ENCODE assay signal across 29 mouse cellular contexts in the genomic region with DNA sequence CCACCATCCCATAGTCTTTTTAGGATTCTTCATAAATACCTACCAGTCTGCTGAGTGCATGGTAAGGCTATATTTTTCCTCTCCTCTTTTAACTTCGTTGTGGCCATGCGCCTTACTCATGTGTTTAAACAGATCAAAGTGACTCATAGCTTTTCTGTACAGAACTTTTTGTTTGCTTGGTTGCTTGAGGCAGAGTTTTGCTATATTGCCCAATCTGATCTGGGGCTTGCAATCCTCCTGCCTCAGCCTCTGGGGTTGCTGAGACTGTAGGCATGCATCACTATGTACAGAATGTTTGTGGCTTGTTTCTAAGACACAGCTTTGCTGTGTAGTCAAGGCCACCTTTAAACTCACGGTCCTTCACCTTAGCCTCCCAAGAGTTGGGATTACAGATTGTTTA. TPM values are rescaled to one million over a fixed set of nuclear protein-coding genes. Genes with fewer than 3 reads are reported as not detected.
A peak's percentile ranks its signal among the peaks of the same experiment; 100 is the strongest.
DNase-seq lines count a peak whose midpoint lies in the region; ATAC-seq and TF ChIP-seq lines count a peak whose summit lies in the region.
"Had no signal": no experiment of that assay in that cellular context is flagged by ENCODE, and none has a peak within 500 bp of the region (broad histone marks: within the 10 kb centered on the region; RNA-seq: fewer than 3 reads in every experiment).

No protein-coding gene starts in this region.

- WGBS in heart, embryonic 16.5 days: 70% methylated on average over 3 of the region's 3 CpGs

- no peak for TF ChIP-seq CTCF in CH12.LX (conservative IDR thresholded peaks at IDR 0.05 in 1 of 2, IDR thresholded peaks at IDR 0.05 in 1 of 2; ENCODE audit: low read depth in 2 of 2, low read length in 2 of 2)

- no peaks in the 10 kb centered on the region for H3K27me3 ChIP-seq in heart, embryonic 16.5 days (ENCODE audit: control insufficient read depth, insufficient read depth, low read length)
- H3K27me3 ChIP-seq in CH12.LX (replicated peaks) (peaks cover 4% of the 10 kb centered on the region), myocyte (ENCODE audit: control insufficient read depth, insufficient read depth, insufficient read length) (no peaks in the 10 kb centered on the region)
- H3K27me3 ChIP-seq: embryonic facial prominence, embryonic 12.5 days; heart, embryonic 13.5 days; hindbrain, embryonic 12.5 days; intestine, embryonic 15.5 days; limb, embryonic 15.5 days; neural tube, embryonic 15.5 days had no signal

- intact Hi-C loops in heart, postnatal 25 days (cut with DNase I): no loop called here

- no peak for TF ChIP-seq EP300 in CH12.LX (IDR thresholded peaks at IDR 0.05; ENCODE audit: low read length)

- no peak overlapping the region for H3K4me3 ChIP-seq in heart, embryonic 16.5 days (ENCODE audit: low read length)
- no peak overlapping the region for H3K4me3 ChIP-seq in CH12.LX (replicated peaks in 1 of 3; ENCODE audit: low read depth in 2 of 3, low read length in 2 of 3, poor library complexity in 1 of 3)
- H3K4me3 ChIP-seq in myocyte: no peak overlapping the region
- H3K4me3 ChIP-seq: embryonic facial prominence, embryonic 12.5 days; heart, embryonic 13.5 days; hindbrain, embryonic 12.5 days; intestine, embryonic 15.5 days; limb, embryonic 10.5 days; limb, embryonic 15.5 days; liver, embryonic 13.5 days; neural tube, embryonic 15.5 days had no signal

- no peak for ATAC-seq in heart, embryonic 16.5 days (replicated peaks; ENCODE audit: extremely low read depth, insufficient read depth, low FRiP score)
- ATAC-seq: forebrain, embryonic 14.5 days; hindbrain, postnatal 0 days; intestine, embryonic 15.5 days had no signal

- no peak for TF ChIP-seq RAD21 in CH12.LX (IDR thresholded peaks at IDR 0.05; ENCODE audit: low read depth, low read length)

- no peaks in the 10 kb centered on the region for H3K9me3 ChIP-seq in heart, embryonic 16.5 days (replicated peaks; ENCODE audit: control insufficient read depth, low read length)
- H3K9me3 ChIP-seq in CH12.LX (replicated peaks; ENCODE audit: low read length): no peaks in the 10 kb centered on the region
- H3K9me3 ChIP-seq: embryonic facial prominence, embryonic 12.5 days; heart, embryonic 13.5 days; hindbrain, embryonic 12.5 days; intestine, embryonic 15.5 days; limb, embryonic 10.5 days; limb, embryonic 15.5 days; liver, embryonic 13.5 days; neural tube, embryonic 15.5 days had no signal

- dilution Hi-C loops in CH12.LX (cut with MboI; ENCODE audit: extremely low pct_ligation_motif_present, extremely low pct_unique_long_range_greater_than_20kb, low sequenced_read_pairs): no loop called here

- H3K36me3 ChIP-seq in heart, embryonic 16.5 days (ENCODE audit: control insufficient read depth, insufficient read depth): peaks cover 5% of the 10 kb centered on the region; the same call in 1 of the 2 replicates
- H3K36me3 ChIP-seq in CH12.LX (replicated peaks in 1 of 2; ENCODE audit: control insufficient read depth in 1 of 2, insufficient read depth in 1 of 2, low read length in 1 of 2): peaks cover 4 to 13% of the 10 kb centered on the region in 2 experiments
- no peaks in the 10 kb centered on the region for H3K36me3 ChIP-seq in myocyte (ENCODE audit: control insufficient read depth, insufficient read depth)
- H3K36me3 ChIP-seq: hindbrain, embryonic 12.5 days; neural tube, embryonic 15.5 days had no signal

- H3K79me2 ChIP-seq in CH12.LX (replicated peaks; ENCODE audit: control insufficient read depth, extremely low read depth, insufficient read depth, poor library complexity, severe bottlenecking) (no peaks in the 10 kb centered on the region), myocyte (ENCODE audit: control insufficient read depth, insufficient read depth) (no peaks in the 10 kb centered on the region)

- peaks cover 8% of the 10 kb centered on the region for H3K4me1 ChIP-seq in heart, embryonic 16.5 days (ENCODE audit: control insufficient read depth, insufficient read depth, low read length)
- H3K4me1 ChIP-seq in CH12.LX (ENCODE audit: control insufficient read depth in 1 of 2, insufficient read depth in 2 of 2): peaks cover 20 to 56% of the 10 kb centered on the region in 2 experiments
- H3K4me1 ChIP-seq: hindbrain, embryonic 12.5 days; intestine, embryonic 15.5 days; liver, embryonic 13.5 days; neural tube, embryonic 15.5 days had no signal

- DNase-seq in heart, postnatal 25 days (ENCODE audit: low spot score): no peak
- peak; percentile 74 for DNase-seq in 3T3-L1 (ENCODE audit: low read depth, low spot score)
- no peak for DNase-seq in CH12.LX (ENCODE audit: extremely low read depth)
- no peak for DNase-seq in layer of hippocampus, adult 11-12 months (ENCODE audit: low spot score)
- no peak for DNase-seq in thymus, adult 18-20 months
- no peak for DNase-seq in urinary bladder, postnatal 25 days (ENCODE audit: low spot score)
- DNase-seq: adrenal gland, adult 2 months; cerebellum, adult 8-10 months; cerebellum, postnatal 25 days; kidney, adult 8-10 months; liver, embryonic 13.5 days; midbrain, embryonic 14.5 days; retina, postnatal 1 day; right cerebral cortex, postnatal 14 days; thymus, adult 2 months; thymus, postnatal 36 days had no signal

- 0 out of 2 replicates have a peak overlapping the region, but pooled peaks have one; percentile 9 for H3K27ac ChIP-seq in heart, embryonic 16.5 days (ENCODE audit: low read length)
- no peak overlapping the region for H3K27ac ChIP-seq in CH12.LX (ENCODE audit: insufficient read depth, low read depth)
- H3K27ac ChIP-seq: embryonic facial prominence, embryonic 12.5 days; hindbrain, embryonic 12.5 days; hindbrain, postnatal 0 days; intestine, embryonic 15.5 days; kidney, postnatal 0 days; limb, embryonic 10.5 days; limb, embryonic 15.5 days; liver, embryonic 13.5 days; neural tube, embryonic 15.5 days had no signal

- TF ChIP-seq POLR2A in CH12.LX (IDR thresholded peaks at IDR 0.05; ENCODE audit: low read depth, low read length) (no peak), myocyte (IDR thresholded peaks at IDR 0.05; ENCODE audit: insufficient read length, low read depth) (no peak)

- in situ Hi-C loops in CH12.LX (cut with MboI; ENCODE audit: low pct_ligation_motif_present, low pct_unique_long_range_greater_than_20kb, low sequenced_read_pairs): loop anchor here (5.0 kb wide), 1 partner anchor 34 kb away; the partner anchor contains the start of gene Csrp1

- no peak overlapping the region for H3K9ac ChIP-seq in heart, embryonic 16.5 days (ENCODE audit: low read length)
- no peak overlapping the region; the same call in 1 of the 2 replicates for H3K9ac ChIP-seq in CH12.LX (ENCODE audit: insufficient read depth, low read depth)
- H3K9ac ChIP-seq: embryonic facial prominence, embryonic 12.5 days; heart, embryonic 13.5 days; hindbrain, embryonic 12.5 days; intestine, embryonic 15.5 days; limb, embryonic 15.5 days; liver, embryonic 13.5 days; neural tube, embryonic 15.5 days had no signal

- H3K4me2 ChIP-seq in heart, embryonic 16.5 days (ENCODE audit: low read depth, low read length): no peak overlapping the region
- H3K4me2 ChIP-seq in CH12.LX (ENCODE audit: insufficient read depth, low read depth, poor library complexity, severe bottlenecking) (peak overlapping the region; percentile 39; the same call in 1 of the 2 replicates), myocyte (ENCODE audit: low read depth) (no peak overlapping the region)
- H3K4me2 ChIP-seq: embryonic facial prominence, embryonic 12.5 days; heart, embryonic 13.5 days; hindbrain, embryonic 12.5 days; intestine, embryonic 15.5 days; limb, embryonic 15.5 days; liver, embryonic 13.5 days; neural tube, embryonic 15.5 days had no signal

- H3ac ChIP-seq in myocyte (ENCODE audit: control insufficient read depth, insufficient read length): no peak overlapping the region

TF ChIP-seq in CH12.LX, 34 proteins besides CTCF, POLR2A, EP300 and RAD21 (continues in another document):
- TF ChIP-seq NELFE (IDR thresholded peaks at IDR 0.05; ENCODE audit: low read depth, low read length): no peak
- TF ChIP-seq ZMIZ1 (IDR thresholded peaks at IDR 0.05; ENCODE audit: low read depth, low read length): no peak
- no peak for TF ChIP-seq CHD1 (IDR thresholded peaks at IDR 0.05; ENCODE audit: low read depth, low read length)
- TF ChIP-seq POLR2AphosphoS2 (IDR thresholded peaks at IDR 0.05; ENCODE audit: low read depth, low read length): no peak
- TF ChIP-seq SMC3 (IDR thresholded peaks at IDR 0.05; ENCODE audit: low read depth, low read length): no peak
- TF ChIP-seq IRF4 (IDR thresholded peaks at IDR 0.05; ENCODE audit: low read depth, low read length): no peak
- TF ChIP-seq MYC (IDR thresholded peaks at IDR 0.05; ENCODE audit: low read depth, low read length): no peak

TF ChIP-seq in myocyte, 11 proteins besides CTCF, POLR2A, EP300 and RAD21:
- TF ChIP-seq MYOG (IDR thresholded peaks at IDR 0.05; ENCODE audit: control insufficient read depth in 1 of 3, insufficient read depth in 1 of 3, insufficient read length in 2 of 3, low read depth in 2 of 3): no peak
- no peak for TF ChIP-seq REST (IDR thresholded peaks at IDR 0.05; ENCODE audit: insufficient read depth, insufficient read length)
- no peak for TF ChIP-seq TCF12 (IDR thresholded peaks at IDR 0.05; ENCODE audit: insufficient read depth, poor library complexity, severe bottlenecking)
- no peak for TF ChIP-seq E2F4 (IDR thresholded peaks at IDR 0.05; ENCODE audit: insufficient read depth)
- no peak for TF ChIP-seq TCF3 (IDR thresholded peaks at IDR 0.05; ENCODE audit: insufficient read length, low read depth)
- peak; percentile 61 for TF ChIP-seq CEBPB (IDR thresholded peaks at IDR 0.05; ENCODE audit: insufficient read depth, poor library complexity, severe bottlenecking)

RNA-seq across cellular contexts. Expression of gene Phlda3, which starts 10.0 kb away (rescaled TPM):
- 77.1 and 80.4 TPM in 2 replicates for polyA plus RNA-seq in heart, embryonic 16.5 days (2015; fragmentation: Nextera tagmentation; extraction: Ambion mirVana)
- 10 to 100 TPM; 12.9 to 14.6 TPM for total RNA-seq in heart, postnatal 25 days (2021)
- total RNA-seq in CH12.LX (2012; rRNA removed) (76.8 and 98.1 TPM in 2 replicates), CH12.LX (2014; rRNA removed) (45.6 and 49.5 TPM in 2 replicates)
- polyA plus RNA-seq in CH12.LX (2012; ENCODE audit: insufficient read length, low read depth) (34.9 and 37.5 TPM in 2 replicates), myocyte (2012; fragmentation: generic; extraction: Trizol) (317 TPM)

RNA-seq across cellular contexts. Expression of gene Tnni1, which starts 23.3 kb away (rescaled TPM):
- polyA plus RNA-seq in heart, embryonic 16.5 days (2015; fragmentation: Nextera tagmentation; extraction: Ambion mirVana): 4,265 and 4,826 TPM in 2 replicates
- 1 to 10 TPM; 2.0 to 2.3 TPM for total RNA-seq in heart, postnatal 25 days (2021)
- total RNA-seq in CH12.LX (2012; rRNA removed) (1.5 and 1.6 TPM in 2 replicates), CH12.LX (2014; rRNA removed) (5.5 and 6.9 TPM in 2 replicates)
- polyA plus RNA-seq in CH12.LX (2012; ENCODE audit: insufficient read length, low read depth) (3.5 and 4.2 TPM in 2 replicates), myocyte (2012; fragmentation: generic; extraction: Trizol) (3,569 TPM)
- total RNA-seq: adrenal gland, adult 2 months; monocyte, adult 5-6 weeks had no signal

RNA-seq across cellular contexts. Expression of gene Csrp1, which starts 36.1 kb away (rescaled TPM):
- polyA plus RNA-seq in heart, embryonic 16.5 days (2015; fragmentation: Nextera tagmentation; extraction: Ambion mirVana): 160 and 174 TPM in 2 replicates
- total RNA-seq in heart, postnatal 25 days (2021): 10 to 100 TPM; 48.0 to 56.7 TPM
- total RNA-seq in CH12.LX (2012; rRNA removed): 50.7 and 54.3 TPM in 2 replicates
- total RNA-seq in CH12.LX (2014; rRNA removed): 44.7 and 49.4 TPM in 2 replicates
- polyA plus RNA-seq in CH12.LX (2012; ENCODE audit: insufficient read length, low read depth): 45.9 and 52.5 TPM in 2 replicates
- 219 TPM for polyA plus RNA-seq in myocyte (2012; fragmentation: generic; extraction: Trizol)

Comparison
In these comparisons a context has a peak if more than half of its experiments do, and no peak if none do; other contexts are left out.
1. RNA of gene Tnni1, which starts 23.3 kb away (polyA plus RNA-seq): 4,265 to 4,826 TPM in heart, embryonic 16.5 days and 3,569 TPM in myocyte (single experiment); 3.5 to 4.2 TPM in CH12.LX; every median in the first group is over 100 times any median in the second.